Mouse (Mus musculus): ENCODE measurements at regions not wholly inside any gene's neighbourhood (a gene's known extent, or its start where the extent isn't known, plus 50 kb on each side); places are given as distances from the start of the nearest gene placed in this dataset.
A peak's percentile ranks its signal among the peaks of the same experiment; 100 is the strongest.

GRCm38 (mm10) chr17:79282771-79283170, 72.1 kb downstream of the Cdc42ep3 start:
- Histone ChIP-seq H3K27me3 (replicated peaks; ENCODE audit: low read depth, poor library complexity, severe bottlenecking) (no peaks in the 10 kb centered on the region), H3K4me3 (no peak overlapping the region), H3K9me3 (no peaks in the 10 kb centered on the region), H3K27ac (replicated peaks) (no peak overlapping the region), H3K4me1 (no peaks in the 10 kb centered on the region), H3K36me3 (replicated peaks) (no peaks in the 10 kb centered on the region)
- 67% methylated on average over 2 of the region's 2 CpGs for WGBS
- DNase-seq (ENCODE audit: low spot score), result no peak

DNA sequence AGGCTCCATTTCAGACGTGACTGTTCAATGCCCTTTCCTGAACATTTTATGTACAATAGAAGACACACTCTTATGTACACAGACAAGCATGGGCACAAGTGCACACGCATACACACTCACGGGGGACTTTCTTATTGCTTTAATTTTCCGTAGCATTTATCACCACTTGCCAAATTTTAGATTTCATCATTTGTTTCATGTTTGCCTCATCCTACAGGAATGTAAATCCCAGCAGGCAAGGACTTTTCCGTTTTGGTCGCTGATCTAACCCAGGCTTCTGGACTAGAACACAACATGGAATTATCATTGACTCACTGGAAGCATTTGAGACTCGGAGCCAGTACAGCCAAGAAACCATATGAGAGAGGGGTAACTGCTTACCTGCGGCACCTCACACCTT, 81.3 kb downstream of the Cdc42ep3 start:
- H3K4me3 ChIP-seq, result no peak overlapping the region
- H3K27ac ChIP-seq (replicated peaks), result no peak overlapping the region
- 86% methylated on average over 8 of the region's 8 CpGs for WGBS
- H3K27me3 ChIP-seq (replicated peaks; ENCODE audit: low read depth, poor library complexity, severe bottlenecking), result no peaks in the 10 kb centered on the region
- H3K36me3 ChIP-seq (replicated peaks), result no peaks in the 10 kb centered on the region
- DNase-seq (ENCODE audit: low spot score), result no peak
- no peaks in the 10 kb centered on the region for H3K9me3 ChIP-seq
- no peaks in the 10 kb centered on the region; the same call in 1 of the 2 replicates for H3K4me1 ChIP-seq

- H3K9me3 ChIP-seq, result no peaks in the 10 kb centered on the region
Observed at GRCm38 (mm10) chr17:79259691-79260090, 95.2 kb downstream of the Cdc42ep3 start.

GRCm38 (mm10) chr17:79246962-79247902, 107.7 kb downstream of the Cdc42ep3 start:
- no peak overlapping the region for H3K27ac ChIP-seq (replicated peaks)
- H3K9me3 ChIP-seq, result peaks cover 4% of the 10 kb centered on the region; the same call in 1 of the 2 replicates
- no peak overlapping the region for H3K4me3 ChIP-seq
- H3K4me1 ChIP-seq, result no peaks in the 10 kb centered on the region
- DNase-seq (ENCODE audit: low spot score), result no peak
- 85% methylated on average over 9 of the region's 9 CpGs for WGBS
- no peaks in the 10 kb centered on the region for H3K27me3 ChIP-seq (replicated peaks; ENCODE audit: low read depth, poor library complexity, severe bottlenecking)
- H3K36me3 ChIP-seq (replicated peaks), result no peaks in the 10 kb centered on the region

More at GRCm38 (mm10) chr17:79259691-79260090, 95.2 kb downstream of the Cdc42ep3 start:
- Histone ChIP-seq H3K4me1 (0 out of 2 replicates have a peak, but pooled peaks cover 8% of the 10 kb centered on the region), H3K4me3 (no peak overlapping the region), H3K27me3 (replicated peaks; ENCODE audit: low read depth, poor library complexity, severe bottlenecking) (no peaks in the 10 kb centered on the region), H3K36me3 (replicated peaks) (no peaks in the 10 kb centered on the region), H3K27ac (replicated peaks) (no peak overlapping the region)
- DNase-seq (ENCODE audit: low spot score), result no peak
- WGBS, result 57% methylated on average over 5 of the region's 5 CpGs

GRCm38 (mm10) chr17:79244121-79244520, 110.8 kb downstream of the Cdc42ep3 start:
- H3K9me3 ChIP-seq, result peaks cover 4% of the 10 kb centered on the region; the same call in 1 of the 2 replicates
- 89% methylated on average over 11 of the region's 11 CpGs for WGBS
- no peak overlapping the region for H3K27ac ChIP-seq (replicated peaks)
- no peak for DNase-seq (ENCODE audit: low spot score)
- H3K4me3 ChIP-seq, result no peak overlapping the region
- H3K36me3 ChIP-seq (replicated peaks), result no peaks in the 10 kb centered on the region
- H3K27me3 ChIP-seq (replicated peaks; ENCODE audit: low read depth, poor library complexity, severe bottlenecking), result no peaks in the 10 kb centered on the region
- H3K4me1 ChIP-seq, result no peaks in the 10 kb centered on the region

DNA sequence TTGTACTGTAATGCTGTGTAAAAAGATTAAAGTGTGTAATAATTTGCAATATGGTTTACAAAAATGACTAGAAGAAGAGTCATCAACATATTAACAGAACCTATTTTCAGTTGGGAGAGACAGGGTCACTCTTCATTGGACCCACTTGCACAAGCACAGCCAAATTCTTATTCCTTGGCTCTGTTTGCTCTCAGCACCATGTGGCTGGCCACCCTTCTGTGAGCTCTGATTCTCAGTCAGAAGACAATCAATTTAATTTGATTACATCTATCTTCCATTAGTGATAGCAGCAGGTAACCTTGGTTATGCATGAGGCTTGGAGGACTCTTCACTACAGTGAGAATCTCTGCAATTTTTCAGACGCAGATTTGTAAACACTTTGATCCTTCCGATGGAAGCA, 111.5 kb downstream of the Cdc42ep3 start:
- WGBS, result 93% methylated on average over 2 of the region's 2 CpGs
- Histone ChIP-seq H3K4me1 (no peaks in the 10 kb centered on the region), H3K36me3 (replicated peaks) (no peaks in the 10 kb centered on the region), H3K4me3 (no peak overlapping the region), H3K27ac (replicated peaks) (no peak overlapping the region), H3K9me3 (peaks cover 4% of the 10 kb centered on the region; the same call in 1 of the 2 replicates), H3K27me3 (replicated peaks; ENCODE audit: low read depth, poor library complexity, severe bottlenecking) (no peaks in the 10 kb centered on the region)
- no peak for DNase-seq (ENCODE audit: low spot score)

DNA sequence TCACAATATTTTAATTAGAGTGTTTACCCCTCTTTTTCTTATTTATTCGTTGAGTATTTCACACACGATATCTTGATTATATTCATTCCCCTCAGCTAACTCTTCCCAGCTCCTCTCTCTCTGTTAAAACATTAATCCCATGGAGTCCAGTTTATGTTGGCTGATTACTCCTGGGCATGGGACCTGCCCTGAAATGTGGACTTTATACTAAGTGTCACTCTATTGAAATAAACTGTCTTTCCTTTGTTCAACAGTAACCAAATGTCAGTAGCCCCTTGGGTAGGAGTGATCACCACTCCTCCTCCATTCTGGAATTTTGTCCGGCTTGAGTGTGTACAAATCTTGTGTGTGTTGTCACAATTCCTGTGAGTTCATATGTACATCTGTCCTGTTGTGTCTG, 113.4 kb downstream of the Cdc42ep3 start:
- H3K36me3 ChIP-seq (replicated peaks), result no peaks in the 10 kb centered on the region
- no peak overlapping the region for H3K4me3 ChIP-seq
- H3K27ac ChIP-seq (replicated peaks), result no peak overlapping the region
- peaks cover 4% of the 10 kb centered on the region; the same call in 1 of the 2 replicates for H3K9me3 ChIP-seq
- no peak for DNase-seq (ENCODE audit: low spot score)
- H3K4me1 ChIP-seq, result no peaks in the 10 kb centered on the region
- no peaks in the 10 kb centered on the region for H3K27me3 ChIP-seq (replicated peaks; ENCODE audit: low read depth, poor library complexity, severe bottlenecking)
- WGBS, result 91% methylated on average over 3 of the region's 3 CpGs

- Histone ChIP-seq H3K4me1 (no peaks in the 10 kb centered on the region), H3K4me3 (no peak overlapping the region), H3K9me3 (no peaks in the 10 kb centered on the region), H3K27ac (replicated peaks) (no peak overlapping the region), H3K27me3 (replicated peaks; ENCODE audit: low read depth, poor library complexity, severe bottlenecking) (no peaks in the 10 kb centered on the region), H3K36me3 (replicated peaks) (no peaks in the 10 kb centered on the region)
- 78% methylated on average over 3 of the region's 3 CpGs for WGBS
- no peak for DNase-seq (ENCODE audit: low spot score)
Observed at GRCm38 (mm10) chr17:79236244-79236781, 118.6 kb downstream of the Cdc42ep3 start.

GRCm38 (mm10) chr17:79230653-79231489, 124.0 kb downstream of the Cdc42ep3 start:
- DNase-seq (ENCODE audit: low spot score), result no peak
- WGBS, result 79% methylated on average over 25 of the region's 25 CpGs
- H3K9me3 ChIP-seq, result no peaks in the 10 kb centered on the region
- no peaks in the 10 kb centered on the region for H3K36me3 ChIP-seq (replicated peaks)
- H3K4me3 ChIP-seq, result no peak overlapping the region
- H3K27ac ChIP-seq (replicated peaks), result no peak overlapping the region
- H3K27me3 ChIP-seq (replicated peaks; ENCODE audit: low read depth, poor library complexity, severe bottlenecking), result no peaks in the 10 kb centered on the region
- no peaks in the 10 kb centered on the region for H3K4me1 ChIP-seq

- peaks cover 10% of the 10 kb centered on the region; the same call in 1 of the 2 replicates for H3K4me1 ChIP-seq
- H3K27ac ChIP-seq (replicated peaks), result no peak overlapping the region
- no peaks in the 10 kb centered on the region for H3K36me3 ChIP-seq (replicated peaks)
- 90% methylated on average over 1 of the region's 1 CpGs for WGBS
- no peaks in the 10 kb centered on the region for H3K27me3 ChIP-seq (replicated peaks; ENCODE audit: low read depth, poor library complexity, severe bottlenecking)
- peaks cover 11% of the 10 kb centered on the region for H3K9me3 ChIP-seq
- no peak for DNase-seq (ENCODE audit: low spot score)
- no peak overlapping the region for H3K4me3 ChIP-seq
Observed at GRCm38 (mm10) chr17:79206563-79206962, 148.3 kb downstream of the Cdc42ep3 start.

GRCm38 (mm10) chr17:79206111-79206510, 148.8 kb downstream of the Cdc42ep3 start:
- no peak overlapping the region for H3K27ac ChIP-seq (replicated peaks)
- no peak overlapping the region for H3K4me3 ChIP-seq
- DNase-seq (ENCODE audit: low spot score), result no peak
- H3K9me3 ChIP-seq, result peaks cover 11% of the 10 kb centered on the region
- WGBS, result 83% methylated on average over 4 of the region's 4 CpGs
- no peaks in the 10 kb centered on the region for H3K36me3 ChIP-seq (replicated peaks)
- peaks cover 10% of the 10 kb centered on the region; the same call in 1 of the 2 replicates for H3K4me1 ChIP-seq
- no peaks in the 10 kb centered on the region for H3K27me3 ChIP-seq (replicated peaks; ENCODE audit: low read depth, poor library complexity, severe bottlenecking)

DNA sequence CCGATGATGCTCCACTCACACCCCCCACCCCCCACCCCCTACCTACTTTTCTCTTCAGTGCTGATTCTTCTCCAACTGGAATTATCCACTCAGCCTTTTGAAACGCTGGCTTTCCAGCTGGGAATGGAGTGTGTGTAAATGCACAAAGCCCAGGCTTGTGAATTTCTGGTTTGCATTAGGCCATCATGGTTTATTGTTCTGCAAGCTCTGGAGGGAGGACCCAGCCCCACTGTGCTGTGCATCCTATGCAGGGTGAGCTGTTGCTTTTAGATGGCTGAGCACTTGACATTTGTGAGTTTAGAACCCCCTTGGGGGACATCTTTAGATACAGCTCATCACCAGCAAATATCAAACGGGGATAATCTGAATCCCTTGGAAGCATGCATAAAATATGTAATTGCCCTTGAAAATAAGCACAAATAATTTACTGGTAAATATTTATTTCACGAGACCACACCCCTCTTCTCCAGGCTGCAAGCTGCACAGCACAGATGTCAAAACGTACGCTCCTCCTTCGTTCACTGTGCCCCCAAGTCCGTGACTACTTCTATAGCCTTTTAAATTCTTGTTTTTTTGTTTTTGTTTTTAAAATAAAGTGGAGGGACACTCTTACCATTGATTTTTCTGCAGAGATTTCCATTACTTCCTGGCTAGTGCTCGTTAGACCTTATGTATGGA, 148.2 kb downstream of the Qpct start:
- WGBS, result 61% methylated on average over 9 of the region's 9 CpGs
- Histone ChIP-seq H3K4me1 (peaks cover 3% of the 10 kb centered on the region; the same call in 1 of the 2 replicates), H3K4me3 (no peak overlapping the region), H3K9me3 (peaks cover 11% of the 10 kb centered on the region), H3K27ac (replicated peaks) (peak overlapping the region; percentile 35; the same call in 1 of the 2 replicates), H3K36me3 (replicated peaks) (no peaks in the 10 kb centered on the region), H3K27me3 (replicated peaks; ENCODE audit: low read depth, poor library complexity, severe bottlenecking) (no peaks in the 10 kb centered on the region)
- peak; percentile 27 for DNase-seq (ENCODE audit: low spot score)
